Mouse (Mus musculus): ENCODE measurements at regions not wholly inside any gene's neighbourhood (a gene's known extent, or its start where the extent isn't known, plus 50 kb on each side); places are given as distances from the start of the nearest gene placed in this dataset.

- DNase-seq: no peak
These were observed 56.4 kb downstream of the Cyp26a1 start for GRCm38 (mm10) chr19:37754024-37754423.

DNA sequence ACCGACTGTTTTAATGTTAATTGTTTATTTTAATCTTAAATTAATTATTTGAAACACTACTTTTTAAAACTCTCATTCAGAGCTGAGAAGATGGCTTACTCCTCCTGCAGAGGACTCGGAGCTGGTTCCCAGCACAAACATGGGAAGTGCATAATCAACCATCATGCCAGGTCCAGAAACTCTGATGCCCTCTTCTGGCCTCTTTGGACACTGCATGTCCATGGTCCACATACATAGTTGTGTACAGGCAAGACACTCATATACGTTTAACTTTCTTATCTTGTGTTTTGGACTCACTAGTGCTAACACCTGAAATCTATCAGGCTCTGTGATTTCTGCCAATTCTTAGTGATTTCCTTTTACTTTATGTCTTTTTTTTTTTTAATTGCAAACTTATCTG, 57.8 kb downstream of the Cyp26a1 start:
- no peak for DNase-seq

DNA sequence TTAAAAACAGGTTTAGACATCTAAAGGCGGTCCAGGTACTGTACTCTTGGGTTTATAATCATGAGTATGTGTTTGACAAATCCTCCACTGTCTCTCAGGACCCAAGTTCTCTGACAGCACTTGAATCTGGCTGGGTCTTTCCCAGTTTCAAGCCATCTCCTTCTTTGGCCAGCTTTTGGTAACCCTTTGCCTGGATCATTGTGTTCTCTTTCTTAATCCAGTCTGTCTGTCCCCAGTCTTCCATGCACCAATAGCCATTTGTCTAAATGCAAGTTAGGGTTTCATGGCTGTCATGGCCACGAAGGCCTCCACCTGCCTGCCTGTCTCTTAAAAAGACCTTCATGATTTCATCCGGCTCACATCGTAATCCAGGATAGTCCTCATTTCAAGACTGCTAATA, 71.8 kb downstream of the Cyp26a1 start:
- DNase-seq: no peak

GRCm38 (mm10) chr19:37771956-37772355, 74.4 kb downstream of the Cyp26a1 start:
- no peak for DNase-seq

- no peak for DNase-seq
These were observed 77.0 kb downstream of the Cyp26a1 start for GRCm38 (mm10) chr19:37774551-37774950.

- DNase-seq: no peak
These were observed 77.4 kb downstream of the Cyp26a1 start for GRCm38 (mm10) chr19:37774966-37775365.

DNA sequence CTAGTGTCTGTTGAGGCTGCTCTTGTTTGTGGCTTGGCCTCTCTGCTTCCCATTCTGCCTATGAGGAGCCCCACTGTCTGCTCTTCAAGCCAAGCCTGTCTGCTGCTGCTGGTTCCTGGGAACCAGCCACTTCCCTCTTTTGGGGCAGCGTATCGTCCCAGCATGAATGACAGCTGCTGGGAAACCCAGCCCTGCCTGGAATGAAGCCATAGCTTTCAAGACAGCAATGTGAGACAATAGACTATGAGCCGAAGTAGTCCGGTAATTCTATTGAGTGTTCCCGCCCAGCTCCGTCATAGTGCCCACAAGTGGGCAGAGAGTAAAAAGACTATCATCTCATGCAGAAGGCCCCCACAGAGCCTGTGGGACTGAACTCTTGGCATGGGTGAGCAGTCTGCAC, 80.4 kb downstream of the Cyp26a1 start:
- DNase-seq: no peak

- DNase-seq: no peak
These were observed 81.0 kb downstream of the Cyp26a1 start for GRCm38 (mm10) chr19:37778568-37778967.

DNA sequence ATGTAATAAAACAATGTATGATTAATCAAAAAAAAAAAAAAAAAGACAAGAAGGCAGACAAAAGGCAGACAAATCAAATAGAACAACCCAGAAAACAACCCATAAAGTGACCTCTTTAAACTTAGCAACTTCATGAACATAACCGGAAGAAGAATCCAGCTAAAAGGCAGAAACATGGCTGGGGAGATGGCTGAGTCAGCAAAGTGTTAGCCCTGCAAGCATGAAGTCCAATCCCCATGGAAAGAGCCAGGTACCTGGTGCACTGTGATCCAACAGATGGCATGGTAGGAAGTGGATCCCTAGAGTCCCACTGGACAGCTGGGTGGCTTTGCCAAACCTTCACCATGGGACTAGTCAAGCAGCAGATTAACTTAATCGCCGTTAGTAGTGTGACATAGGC, 90.9 kb downstream of the Cyp26a1 start:
- no peak for DNase-seq

DNA sequence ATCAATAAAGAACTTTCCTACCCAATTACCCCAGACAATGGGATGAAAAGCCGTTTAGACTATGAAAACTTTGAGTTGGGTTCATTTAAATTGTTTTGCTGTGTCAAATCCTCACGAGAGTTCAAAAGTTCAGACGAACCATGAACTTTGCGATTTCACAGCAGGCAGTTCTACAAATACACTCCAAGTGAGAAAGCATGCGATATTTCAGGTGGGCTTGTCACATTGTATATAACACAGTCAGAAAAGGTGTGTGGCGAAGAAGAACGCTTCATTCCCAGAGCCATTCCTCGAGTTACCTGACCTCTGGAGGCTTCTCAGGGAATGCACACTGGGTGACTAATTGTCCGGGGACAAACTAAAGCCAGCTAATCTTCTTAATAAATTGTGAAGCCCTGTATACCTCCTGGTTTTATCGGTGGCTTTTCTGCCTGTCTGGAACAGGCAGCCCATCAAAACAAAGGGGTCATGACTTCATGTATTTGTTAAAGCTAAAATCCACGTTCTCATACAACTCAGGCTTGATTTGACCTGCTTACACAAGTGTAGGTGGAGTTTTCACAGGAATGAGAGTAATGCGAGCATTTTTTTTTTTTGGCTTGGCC, 92.1 kb downstream of the Cyp26a1 start:
- no peak for DNase-seq

GRCm38 (mm10) chr19:37790281-37791073, 92.9 kb downstream of the Cyp26a1 start:
- no peak for DNase-seq

- DNase-seq: no peak
These were observed 95.6 kb downstream of the Cyp26a1 start for GRCm38 (mm10) chr19:37793176-37793575.

- peak; percentile 54 for DNase-seq
These were observed 98.2 kb downstream of the Cyp26a1 start for GRCm38 (mm10) chr19:37795552-37796343.

DNA sequence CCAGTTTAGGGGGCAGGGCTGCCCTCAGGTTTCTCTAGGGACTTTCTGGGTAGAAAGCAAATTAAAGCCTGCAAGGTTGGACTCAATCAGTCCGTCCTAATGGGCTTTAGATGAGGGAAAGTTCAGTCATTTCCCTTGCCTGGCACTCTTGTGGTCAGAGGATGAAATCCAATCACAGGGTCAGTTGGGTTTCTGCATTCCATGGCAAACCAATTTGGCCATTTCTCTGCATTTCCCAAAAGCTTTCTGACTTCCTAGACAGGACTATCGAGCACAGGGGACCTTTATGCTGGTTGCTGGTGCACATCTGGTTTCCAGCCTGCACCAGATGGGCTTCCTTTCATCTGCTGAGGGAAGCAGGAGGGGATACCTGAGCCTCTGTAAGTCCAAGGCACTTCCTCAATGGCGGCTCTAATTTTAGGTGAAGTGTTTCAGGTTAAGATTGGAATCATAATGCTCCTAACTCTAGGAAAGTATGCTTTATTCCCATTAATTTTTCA, 102.6 kb downstream of the Cyp26a1 start:
- DNase-seq: no peak

GRCm38 (mm10) chr19:37809666-37810065, 112.1 kb downstream of the Cyp26a1 start:
- no peak for DNase-seq

- peak; percentile 5 for DNase-seq
These were observed 116.8 kb downstream of the Cyp26a1 start for GRCm38 (mm10) chr19:37814089-37815073.

- DNase-seq: no peak
These were observed 118.0 kb downstream of the Cyp26a1 start for GRCm38 (mm10) chr19:37815627-37816026.

DNA sequence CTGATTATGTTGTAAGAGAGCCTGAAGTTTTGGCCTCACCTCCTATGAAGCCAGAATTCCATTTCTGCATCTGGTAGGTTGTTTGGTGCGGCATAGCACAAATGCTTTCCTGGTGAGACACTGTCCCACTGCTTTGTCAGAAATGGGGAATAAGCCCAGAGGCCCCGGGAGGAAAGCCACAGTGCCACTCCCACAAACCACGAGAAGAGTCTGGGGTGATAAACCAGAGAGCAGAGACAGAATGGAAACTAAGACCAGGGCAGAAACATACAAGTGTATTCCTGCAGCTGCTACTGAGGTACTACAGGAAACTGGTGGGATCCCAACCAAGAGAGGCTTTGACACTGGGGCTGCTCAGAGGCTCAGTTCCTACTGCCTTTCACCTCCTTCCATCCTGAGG, 123.6 kb downstream of the Cyp26a1 start:
- DNase-seq: no peak

DNA sequence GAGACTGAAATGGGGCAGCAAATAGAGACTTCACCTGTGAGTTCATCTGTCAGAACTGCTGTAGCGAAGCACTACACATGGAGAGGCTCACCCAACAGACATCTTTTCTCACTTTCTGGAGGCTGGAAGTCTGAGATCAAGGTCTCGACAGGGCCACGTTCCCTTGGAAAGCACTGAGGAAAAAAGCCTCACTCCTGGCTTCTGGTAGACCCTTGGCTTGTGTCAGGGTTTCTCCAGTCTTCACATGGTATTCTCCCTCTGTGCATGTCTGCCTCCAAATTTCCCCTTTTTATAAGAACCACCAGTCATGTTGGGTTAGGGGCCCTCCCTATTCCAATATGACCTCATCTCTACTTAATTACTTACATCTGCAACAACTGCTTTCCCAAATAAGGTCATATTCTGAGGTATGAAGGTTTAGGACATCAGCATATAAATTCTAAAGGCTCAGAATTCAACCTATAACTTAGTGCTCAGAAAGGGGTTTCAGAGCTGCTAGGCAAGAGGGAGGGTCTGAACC, 124.1 kb downstream of the Cyp26a1 start:
- DNase-seq: no peak

- DNase-seq: no peak
These were observed 126.6 kb downstream of the Cyp26a1 start for GRCm38 (mm10) chr19:37824155-37824554.

- DNase-seq: no peak
These were observed 133.8 kb downstream of the Cyp26a1 start for GRCm38 (mm10) chr19:37831406-37831805.

DNA sequence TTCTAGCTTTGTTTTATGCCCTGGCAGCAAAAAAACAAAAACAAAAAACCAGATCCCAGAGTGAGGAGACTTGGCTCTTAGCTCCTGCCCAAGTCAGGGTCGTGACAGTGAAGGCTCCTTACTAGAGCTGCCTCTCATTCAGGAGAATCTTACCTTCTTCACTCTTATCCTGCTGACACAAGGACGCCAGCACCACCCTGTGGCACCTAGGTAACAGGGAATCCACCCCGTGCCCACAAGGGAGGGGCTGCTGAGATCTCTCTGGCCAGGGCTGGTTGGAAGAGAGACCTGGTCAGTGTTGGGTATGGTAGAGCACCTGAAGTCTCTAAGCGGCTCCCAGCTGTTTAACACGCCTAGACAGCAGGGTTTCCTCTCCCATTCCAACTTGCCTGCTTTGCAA, 139.3 kb downstream of the Cyp26a1 start:
- DNase-seq: no peak

Measured in right cerebral cortex, postnatal 4 days (tissue).